Mouse (Mus musculus) forebrain, embryonic 12.5 days (tissue): ENCODE data around the gene Mcub. TPM values are rescaled to one million over a fixed set of nuclear protein-coding genes. Genes with fewer than 3 reads are reported as not detected.

Experiments
- ATAC-seq: fragments of 200-750 bp; cut with Nextera tagmentation; 2 replicates; pipeline ENCODE4 v1.8.0; 2017; ENCODE audit warnings: moderate TSS enrichment; ENCODE audit not compliant: low FRiP score
- H3K27ac ChIP-seq: fragments of 300-500 bp; sonication (generic); 2 replicates; pipeline ENCODE4 v1.5.1; 2016; ENCODE audit warnings: mild to moderate bottlenecking
- H3K27me3 ChIP-seq: fragments of 300-500 bp; sonication (generic); 2 replicates; pipeline ENCODE4 v1.6.1; 2016; ENCODE audit warnings: mild to moderate bottlenecking
- H3K36me3 ChIP-seq: fragments of 300-500 bp; sonication (generic); replicated peaks from 2 replicates; pipeline ENCODE4 v1.6.1; 2016; ENCODE audit warnings: mild to moderate bottlenecking
- H3K4me1 ChIP-seq: fragments of 300-500 bp; sonication (generic); 2 replicates; pipeline ENCODE4 v1.6.1; 2016
- H3K4me2 ChIP-seq: fragments of 300-500 bp; sonication (generic); 2 replicates; pipeline ENCODE4 v1.6.1; 2016; ENCODE audit warnings: mild to moderate bottlenecking, moderate library complexity
- H3K4me3 ChIP-seq: fragments of 300-500 bp; sonication (generic); replicated peaks from 2 replicates; pipeline ENCODE4 v1.5.1; 2016; ENCODE audit warnings: mild to moderate bottlenecking
- H3K9ac ChIP-seq: fragments of 300-500 bp; sonication (generic); 2 replicates; pipeline ENCODE4 v1.6.1; 2016; ENCODE audit warnings: mild to moderate bottlenecking
- H3K9me3 ChIP-seq: fragments of 300-500 bp; sonication (generic); 2 replicates; pipeline ENCODE4 v1.6.1; 2016
- WGBS: fragments of 180-500 bp; shearing (Covaris S2); methylation state at CpG from one replicate; pipeline ENCODE4 v1.1.7; 2016; 5-methylcytosine and 5-hydroxymethylcytosine counted together
- polyA plus RNA-seq: library from polyadenylated mRNA; unstranded; fragments of >200 nt; fragmentation: Nextera tagmentation; extraction: Ambion mirVana; gene quantifications from 2 replicates; pipeline ENCODE4 v1.2.1, GENCODE M21; 2016

Mcub gene
- polyA plus RNA-seq, 1 experiment from 2014 or later, result 3.3 TPM

- no peak for ATAC-seq
- no peak overlapping the region for H3K9ac ChIP-seq
- no peak overlapping the region for H3K4me2 ChIP-seq
- H3K27ac ChIP-seq, result no peak overlapping the region
- H3K27me3 ChIP-seq, result no peaks in the 10 kb centered on the region
- no peaks in the 10 kb centered on the region for H3K36me3 ChIP-seq
- no peaks in the 10 kb centered on the region for H3K9me3 ChIP-seq
- H3K4me1 ChIP-seq, result no peaks in the 10 kb centered on the region
- no peak overlapping the region for H3K4me3 ChIP-seq
- WGBS, result 89% methylated on average over 4 of the region's 4 CpGs
Measured at GRCm38 (mm10) chr3:129943813-129944212, 26.2 kb downstream of the Mcub start.

- H3K4me1 ChIP-seq, result peaks cover 4% of the 10 kb centered on the region; the same call in 1 of the 2 replicates
- no peak overlapping the region for H3K4me2 ChIP-seq
- H3K4me3 ChIP-seq, result no peak overlapping the region
- no peaks in the 10 kb centered on the region for H3K9me3 ChIP-seq
- no peaks in the 10 kb centered on the region for H3K27me3 ChIP-seq
- H3K9ac ChIP-seq, result no peak overlapping the region
- no peaks in the 10 kb centered on the region for H3K36me3 ChIP-seq
- WGBS, result 93% methylated on average over 1 of the region's 1 CpGs
- ATAC-seq, result no peak
- no peak overlapping the region for H3K27ac ChIP-seq
Measured at GRCm38 (mm10) chr3:129941291-129941690, 28.7 kb downstream of the Mcub start.

- H3K4me3 ChIP-seq, result no peak overlapping the region
- no peak overlapping the region for H3K9ac ChIP-seq
- 93% methylated on average over 2 of the region's 2 CpGs for WGBS
- no peak for ATAC-seq
- H3K4me1 ChIP-seq, result peaks cover 4% of the 10 kb centered on the region; the same call in 1 of the 2 replicates
- H3K36me3 ChIP-seq, result no peaks in the 10 kb centered on the region
- H3K27ac ChIP-seq, result no peak overlapping the region
- no peaks in the 10 kb centered on the region for H3K27me3 ChIP-seq
- no peaks in the 10 kb centered on the region for H3K9me3 ChIP-seq
- no peak overlapping the region for H3K4me2 ChIP-seq
Measured at GRCm38 (mm10) chr3:129940780-129941179, 29.2 kb downstream of the Mcub start.

- 72% methylated on average over 7 of the region's 7 CpGs for WGBS
- Histone ChIP-seq H3K9ac (no peak overlapping the region), H3K36me3 (no peaks in the 10 kb centered on the region), H3K4me1 (peaks cover 4% of the 10 kb centered on the region; the same call in 1 of the 2 replicates), H3K9me3 (no peaks in the 10 kb centered on the region), H3K27me3 (no peaks in the 10 kb centered on the region), H3K4me3 (no peak overlapping the region), H3K27ac (no peak overlapping the region), H3K4me2 (no peak overlapping the region)
- ATAC-seq, result no peak
Measured at GRCm38 (mm10) chr3:129939058-129939457, 30.9 kb downstream of the Mcub start.

GRCm38 (mm10) chr3:129937848-129938247 is 32.2 kb downstream of the Mcub start:
- H3K9me3 ChIP-seq, result no peaks in the 10 kb centered on the region
- H3K27me3 ChIP-seq, result no peaks in the 10 kb centered on the region
- H3K9ac ChIP-seq, result no peak overlapping the region
- ATAC-seq, result no peak
- H3K4me1 ChIP-seq, result peaks cover 4% of the 10 kb centered on the region; the same call in 1 of the 2 replicates
- no peaks in the 10 kb centered on the region for H3K36me3 ChIP-seq
- no peak overlapping the region for H3K27ac ChIP-seq
- H3K4me2 ChIP-seq, result no peak overlapping the region
- H3K4me3 ChIP-seq, result no peak overlapping the region
- WGBS, result 60% methylated on average over 3 of the region's 3 CpGs

GRCm38 (mm10) chr3:129936561-129936960 is 33.4 kb downstream of the Mcub start:
- WGBS, result 31% methylated on average over 9 of the region's 9 CpGs
- Histone ChIP-seq H3K4me3 (no peak overlapping the region), H3K4me2 (no peak overlapping the region), H3K9ac (no peak overlapping the region), H3K9me3 (no peaks in the 10 kb centered on the region), H3K4me1 (peaks cover 4% of the 10 kb centered on the region; the same call in 1 of the 2 replicates), H3K27me3 (no peaks in the 10 kb centered on the region), H3K27ac (no peak overlapping the region), H3K36me3 (no peaks in the 10 kb centered on the region)
- no peak for ATAC-seq

GRCm38 (mm10) chr3:129932443-129932842 is 37.6 kb downstream of the Mcub start:
- WGBS, result 52% methylated on average over 4 of the region's 4 CpGs
- H3K27me3 ChIP-seq, result no peaks in the 10 kb centered on the region
- H3K4me2 ChIP-seq, result no peak overlapping the region
- ATAC-seq, result no peak
- no peaks in the 10 kb centered on the region for H3K36me3 ChIP-seq
- no peaks in the 10 kb centered on the region for H3K9me3 ChIP-seq
- H3K4me3 ChIP-seq, result no peak overlapping the region
- peaks cover 4% of the 10 kb centered on the region; the same call in 1 of the 2 replicates for H3K4me1 ChIP-seq
- H3K9ac ChIP-seq, result no peak overlapping the region
- H3K27ac ChIP-seq, result no peak overlapping the region

GRCm38 (mm10) chr3:129930213-129930778 is 39.7 kb downstream of the Mcub start:
- H3K27me3 ChIP-seq, result no peaks in the 10 kb centered on the region
- no peaks in the 10 kb centered on the region for H3K36me3 ChIP-seq
- H3K27ac ChIP-seq, result no peak overlapping the region
- WGBS, result 88% methylated on average over 5 of the region's 6 CpGs
- H3K9ac ChIP-seq, result no peak overlapping the region
- no peak overlapping the region for H3K4me3 ChIP-seq
- no peak for ATAC-seq
- no peaks in the 10 kb centered on the region for H3K4me1 ChIP-seq
- no peaks in the 10 kb centered on the region for H3K9me3 ChIP-seq
- H3K4me2 ChIP-seq, result no peak overlapping the region

GRCm38 (mm10) chr3:129925861-129926260 is 44.1 kb downstream of the Mcub start:
- Histone ChIP-seq H3K4me3 (no peak overlapping the region), H3K27ac (no peak overlapping the region), H3K9ac (no peak overlapping the region), H3K27me3 (no peaks in the 10 kb centered on the region; the same call in 1 of the 2 replicates), H3K4me1 (no peaks in the 10 kb centered on the region), H3K9me3 (no peaks in the 10 kb centered on the region), H3K4me2 (no peak overlapping the region), H3K36me3 (no peaks in the 10 kb centered on the region)
- ATAC-seq, result no peak
- WGBS, result 94% methylated on average over 3 of the region's 3 CpGs

- Histone ChIP-seq H3K9ac (no peak overlapping the region), H3K9me3 (no peaks in the 10 kb centered on the region), H3K4me2 (no peak overlapping the region), H3K36me3 (no peaks in the 10 kb centered on the region), H3K4me3 (no peak overlapping the region), H3K27ac (no peak overlapping the region), H3K4me1 (0 out of 2 replicates have a peak, but pooled peaks cover 1% of the 10 kb centered on the region), H3K27me3 (no peaks in the 10 kb centered on the region; the same call in 1 of the 2 replicates)
- WGBS, result 91% methylated on average over 7 of the region's 7 CpGs
- ATAC-seq, result no peak
Measured at GRCm38 (mm10) chr3:129923581-129923980, 46.4 kb downstream of the Mcub start.

- Histone ChIP-seq H3K27ac (no peak overlapping the region), H3K4me3 (no peak overlapping the region), H3K4me1 (0 out of 2 replicates have a peak, but pooled peaks cover 6% of the 10 kb centered on the region), H3K9me3 (no peaks in the 10 kb centered on the region), H3K27me3 (no peaks in the 10 kb centered on the region; the same call in 1 of the 2 replicates), H3K36me3 (peaks cover 8% of the 10 kb centered on the region; the same call in 1 of the 2 replicates), H3K4me2 (no peak overlapping the region), H3K9ac (no peak overlapping the region)
- WGBS, result 12% methylated on average over 13 of the region's 13 CpGs
- ATAC-seq, result peak; percentile 87
Measured at GRCm38 (mm10) chr3:129918434-129918833, 51.6 kb downstream of the Mcub start.

- whole genome bisulfite sequencing, result 83% methylated on average over 3 of the region's 3 CpGs
- Histone ChIP-seq H3K36me3 (peaks cover 16% of the 10 kb centered on the region), H3K9me3 (no peaks in the 10 kb centered on the region), H3K4me3 (no peak overlapping the region), H3K9ac (no peak overlapping the region), H3K27ac (no peak overlapping the region), H3K4me2 (no peak overlapping the region), H3K4me1 (0 out of 2 replicates have a peak, but pooled peaks cover 6% of the 10 kb centered on the region), H3K27me3 (no peaks in the 10 kb centered on the region; the same call in 1 of the 2 replicates)
- ATAC-seq, result no peak
Measured at GRCm38 (mm10) chr3:129917424-129917823, 52.6 kb downstream of the Mcub start.

GRCm38 (mm10) chr3:129913241-129913640 is 56.8 kb downstream of the Mcub start:
- Histone ChIP-seq H3K36me3 (peaks cover 47% of the 10 kb centered on the region), H3K9me3 (no peaks in the 10 kb centered on the region), H3K9ac (no peak overlapping the region), H3K4me3 (no peak overlapping the region), H3K4me1 (0 out of 2 replicates have a peak, but pooled peaks cover 1% of the 10 kb centered on the region), H3K27ac (no peak overlapping the region), H3K27me3 (no peaks in the 10 kb centered on the region), H3K4me2 (no peak overlapping the region)
- ATAC-seq, result no peak
- WGBS, result 91% methylated on average over 13 of the region's 13 CpGs
